Mouse (Mus musculus) midbrain, embryonic 15.5 days (tissue): ENCODE data around the gene Zfp710. TPM values are rescaled to one million over a fixed set of nuclear protein-coding genes. Genes with fewer than 3 reads are reported as not detected.
A peak's percentile ranks its signal among the peaks of the same experiment; 100 is the strongest.

Experiments
- ATAC-seq: fragments of 200-750 bp; cut with Nextera tagmentation; replicated peaks from 2 replicates; pipeline ENCODE4 v1.8.0; 2017; ENCODE audit warnings: moderate TSS enrichment
- H3K27ac ChIP-seq: fragments of 300-500 bp; sonication (generic); 2 replicates; pipeline ENCODE4 v1.5.1; 2015; ENCODE audit warnings: mild to moderate bottlenecking, inconsistent platforms
- H3K27me3 ChIP-seq: fragments of 300-500 bp; sonication (generic); replicated peaks from 2 replicates; pipeline ENCODE4 v1.6.1; 2015; ENCODE audit warnings: inconsistent platforms
- H3K36me3 ChIP-seq: fragments of 300-500 bp; sonication (generic); replicated peaks from 2 replicates; pipeline ENCODE4 v1.6.1; 2015; ENCODE audit warnings: inconsistent platforms
- H3K4me1 ChIP-seq: fragments of 300-500 bp; sonication (generic); 2 replicates; pipeline ENCODE4 v1.6.1; 2015; ENCODE audit warnings: inconsistent platforms
- H3K4me2 ChIP-seq: fragments of 300-500 bp; sonication (generic); 2 replicates; pipeline ENCODE4 v1.6.1; 2015; ENCODE audit warnings: inconsistent platforms, mild to moderate bottlenecking, moderate library complexity
- H3K4me3 ChIP-seq: fragments of 300-500 bp; sonication (generic); 2 replicates; pipeline ENCODE4 v1.5.1; 2015; ENCODE audit warnings: mild to moderate bottlenecking, inconsistent platforms
- H3K9ac ChIP-seq: fragments of 300-500 bp; sonication (generic); 2 replicates; pipeline ENCODE4 v1.6.1; 2015; ENCODE audit warnings: mild to moderate bottlenecking, inconsistent platforms
- H3K9me3 ChIP-seq: fragments of 300-500 bp; sonication (generic); 2 replicates; pipeline ENCODE4 v1.6.1; 2016; ENCODE audit warnings: inconsistent platforms
- WGBS: fragments of 180-500 bp; shearing (Covaris S2); methylation state at CpG from one replicate; pipeline ENCODE4 v1.1.7; 2015; ENCODE audit warnings: mixed read lengths; 5-methylcytosine and 5-hydroxymethylcytosine counted together
- polyA plus RNA-seq: library from polyadenylated mRNA; unstranded; fragments of >200 nt; fragmentation: Nextera tagmentation; extraction: Ambion mirVana; gene quantifications from 2 replicates; pipeline ENCODE4 v1.2.1, GENCODE M21; 2015

Zfp710 gene
- polyA plus RNA-seq, 1 experiment from 2014 or later: 18.0 TPM

DNA sequence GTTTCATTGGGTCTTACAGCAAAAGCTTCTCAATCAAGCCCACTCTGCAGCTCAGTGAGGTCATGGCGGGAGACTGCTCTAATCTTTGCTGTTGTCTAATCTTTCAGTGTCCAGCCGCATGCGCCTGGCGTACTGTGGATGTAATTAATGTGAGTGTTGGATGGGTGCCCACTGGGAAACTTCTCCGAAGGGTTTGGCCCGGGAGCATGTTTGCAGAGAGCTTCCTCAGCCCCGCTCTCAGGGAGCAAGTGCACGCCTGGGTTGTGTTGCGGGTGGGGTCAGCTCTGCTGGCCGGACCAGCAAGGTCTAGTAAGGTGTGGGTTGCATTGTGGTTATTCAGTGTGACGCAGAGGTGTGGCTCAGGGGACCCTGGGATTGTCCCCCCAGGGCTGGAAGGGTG, 27.6 kb downstream of the Zfp710 start:
- ATAC-seq: 0 out of 2 replicates have a peak, but pooled peaks have one; percentile 18
- 53% methylated on average over 11 of the region's 11 CpGs for WGBS

DNA sequence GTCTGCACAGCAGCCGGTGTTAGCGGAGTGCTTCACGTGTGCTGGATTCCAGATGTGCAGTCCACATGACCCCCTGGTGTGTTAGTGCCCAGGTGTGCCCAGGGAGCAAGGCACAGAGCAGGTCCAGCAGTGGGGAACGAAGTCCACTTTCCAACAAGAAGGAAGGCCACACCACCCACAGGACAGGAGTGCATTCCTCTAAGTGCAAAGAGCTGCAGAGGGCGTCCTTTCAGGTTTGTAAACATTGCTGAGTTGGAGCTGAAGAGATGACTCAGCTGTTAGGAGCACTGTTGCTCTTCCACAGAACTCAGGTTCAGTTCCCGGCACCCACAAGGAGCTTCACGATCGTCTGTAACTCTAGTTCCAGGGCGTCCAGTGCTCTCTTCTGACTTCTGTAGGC, 28.5 kb downstream of the Zfp710 start:
- 92% methylated on average over 9 of the region's 9 CpGs for WGBS
- H3K9ac ChIP-seq: no peak overlapping the region
- no peaks in the 10 kb centered on the region for H3K36me3 ChIP-seq
- no peaks in the 10 kb centered on the region for H3K9me3 ChIP-seq
- H3K4me3 ChIP-seq: no peak overlapping the region
- ATAC-seq: no peak
- H3K27me3 ChIP-seq: no peaks in the 10 kb centered on the region
- no peak overlapping the region for H3K27ac ChIP-seq
- H3K4me1 ChIP-seq: peaks cover 23% of the 10 kb centered on the region
- no peak overlapping the region for H3K4me2 ChIP-seq

More for the DNA sequence above, 27.6 kb downstream of the Zfp710 start:
- H3K4me3 ChIP-seq: no peak overlapping the region
- H3K4me2 ChIP-seq: no peak overlapping the region
- H3K36me3 ChIP-seq: no peaks in the 10 kb centered on the region
- H3K4me1 ChIP-seq: peaks cover 19% of the 10 kb centered on the region
- H3K9ac ChIP-seq: no peak overlapping the region
- no peaks in the 10 kb centered on the region for H3K27me3 ChIP-seq
- no peaks in the 10 kb centered on the region for H3K9me3 ChIP-seq
- H3K27ac ChIP-seq: no peak overlapping the region

DNA sequence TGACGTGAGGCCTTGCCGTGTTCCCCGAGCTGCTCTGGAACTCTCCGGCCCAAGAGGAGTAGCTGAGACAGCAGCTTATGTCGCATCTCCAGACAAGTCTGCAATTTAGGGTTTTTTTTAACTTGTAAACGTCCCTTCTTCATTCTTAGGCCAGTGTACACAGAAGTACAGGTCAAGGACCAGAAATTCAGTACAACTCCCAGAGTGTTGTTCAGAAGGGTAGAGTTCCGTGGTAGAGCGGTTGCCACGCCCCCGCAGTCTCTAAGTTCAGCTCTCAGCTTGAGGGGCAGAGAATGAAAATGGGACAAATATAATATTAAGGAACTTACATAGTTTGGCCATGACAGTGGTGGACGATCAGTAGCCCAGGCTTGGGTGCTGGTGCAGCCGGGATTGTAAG, 31.2 kb downstream of the Zfp710 start:
- Histone ChIP-seq H3K4me3 (no peak overlapping the region), H3K4me1 (peaks cover 32% of the 10 kb centered on the region), H3K9me3 (no peaks in the 10 kb centered on the region), H3K4me2 (no peak overlapping the region), H3K27ac (no peak overlapping the region), H3K36me3 (no peaks in the 10 kb centered on the region), H3K9ac (no peak overlapping the region), H3K27me3 (no peaks in the 10 kb centered on the region)
- no peak for ATAC-seq
- 87% methylated on average over 12 of the region's 12 CpGs for WGBS

DNA sequence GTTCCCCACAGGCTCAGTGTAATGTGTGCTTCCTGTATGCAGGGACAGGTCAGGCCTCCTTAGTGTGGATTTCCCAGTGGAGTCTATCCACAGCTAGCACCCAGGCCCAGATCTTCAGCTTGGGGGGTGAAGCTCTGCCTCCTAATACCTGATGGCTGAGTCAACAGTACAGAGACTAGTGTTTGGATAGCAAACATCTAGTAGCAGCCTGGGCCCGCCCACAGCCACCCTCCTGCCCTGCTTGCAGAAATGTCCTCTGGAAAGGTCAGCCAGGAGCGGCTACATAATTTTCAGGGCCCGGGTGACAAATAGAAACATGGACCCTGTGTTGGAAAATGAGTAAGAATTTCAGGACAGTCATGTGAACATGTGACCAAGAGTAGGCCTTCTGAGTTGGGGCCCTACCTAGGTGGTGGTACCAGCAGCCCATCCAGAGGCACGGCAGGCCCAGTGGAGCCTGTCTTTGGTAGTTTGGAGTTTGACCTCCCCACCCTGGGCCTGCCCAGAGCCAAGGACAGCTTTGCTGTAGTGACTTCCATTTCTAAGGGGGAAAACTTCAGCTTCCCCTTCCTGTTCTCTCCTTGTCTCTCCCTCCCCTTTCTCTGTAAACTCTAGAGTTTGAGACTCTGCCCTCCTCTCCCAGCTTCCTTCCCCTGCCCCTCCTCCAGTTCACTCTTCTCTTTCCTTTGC, 32.5 kb downstream of the Zfp710 start:
- H3K9me3 ChIP-seq: no peaks in the 10 kb centered on the region
- ATAC-seq: no peak
- H3K4me1 ChIP-seq: peaks cover 29% of the 10 kb centered on the region
- no peaks in the 10 kb centered on the region for H3K27me3 ChIP-seq
- WGBS: 60% methylated on average over 4 of the region's 4 CpGs
- H3K4me2 ChIP-seq: no peak overlapping the region
- H3K27ac ChIP-seq: peak overlapping the region; percentile 51; the same call in 1 of the 2 replicates
- no peaks in the 10 kb centered on the region for H3K36me3 ChIP-seq
- no peak overlapping the region for H3K9ac ChIP-seq
- no peak overlapping the region for H3K4me3 ChIP-seq

DNA sequence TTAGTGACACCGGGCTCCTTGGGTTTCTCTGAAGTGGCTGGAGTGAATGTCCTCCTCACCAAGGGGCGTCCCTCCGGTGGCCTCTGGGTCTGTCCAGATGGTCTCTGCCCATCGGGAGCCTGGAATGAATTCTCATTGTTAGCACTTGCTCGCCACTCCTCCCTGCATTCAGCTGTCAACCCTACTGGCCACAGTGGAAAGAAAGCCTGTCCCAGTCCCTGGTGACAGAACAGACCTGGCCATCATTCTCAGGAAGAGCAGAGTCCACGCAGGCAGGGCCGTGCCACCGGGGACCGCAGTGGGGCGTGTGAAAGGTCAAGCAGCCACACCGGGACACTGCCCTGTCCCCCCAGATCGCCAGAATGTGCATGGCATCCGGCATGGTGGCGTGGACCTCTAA, 33.2 kb downstream of the Zfp710 start:
- H3K36me3 ChIP-seq: no peaks in the 10 kb centered on the region
- H3K4me3 ChIP-seq: no peak overlapping the region
- no peak for ATAC-seq
- peak overlapping the region; percentile 51; the same call in 1 of the 2 replicates for H3K27ac ChIP-seq
- H3K9me3 ChIP-seq: no peaks in the 10 kb centered on the region
- peaks cover 29% of the 10 kb centered on the region for H3K4me1 ChIP-seq
- no peak overlapping the region for H3K4me2 ChIP-seq
- 16% methylated on average over 14 of the region's 14 CpGs for WGBS
- H3K9ac ChIP-seq: no peak overlapping the region
- H3K27me3 ChIP-seq: no peaks in the 10 kb centered on the region

DNA sequence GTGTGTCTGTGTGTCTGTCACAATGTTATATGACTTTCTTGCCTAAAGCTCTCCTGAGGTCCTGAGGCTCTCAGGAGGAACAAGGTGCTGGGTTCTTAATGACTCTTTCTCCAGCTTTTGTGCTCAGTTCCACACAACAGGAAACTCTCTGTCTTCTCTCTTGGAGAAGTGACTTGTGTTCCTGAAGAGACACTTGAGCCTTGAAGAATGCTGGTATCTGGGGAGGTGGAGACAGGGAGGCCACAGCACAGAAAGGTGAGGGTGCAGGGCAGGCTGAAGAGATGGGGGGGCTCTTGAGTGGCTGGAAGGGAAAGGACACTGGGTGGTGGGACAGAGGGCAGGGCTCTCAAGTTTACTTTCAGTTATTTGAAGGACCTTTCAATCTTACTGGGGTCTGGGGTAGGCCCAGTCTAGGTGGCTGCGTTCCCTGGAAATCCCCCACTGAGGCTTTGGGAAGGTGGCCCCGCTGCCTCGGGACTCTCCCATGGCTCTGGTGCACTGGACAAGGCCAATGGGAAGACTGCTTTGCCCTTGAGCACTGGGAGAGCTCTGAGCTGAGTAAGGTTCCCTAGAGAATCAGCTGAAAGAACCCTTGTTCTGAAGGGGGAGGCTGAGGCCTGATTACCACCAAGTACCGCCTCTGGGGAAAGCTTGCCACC, 33.9 kb downstream of the Zfp710 start:
- 72% methylated on average over 4 of the region's 4 CpGs for WGBS

DNA sequence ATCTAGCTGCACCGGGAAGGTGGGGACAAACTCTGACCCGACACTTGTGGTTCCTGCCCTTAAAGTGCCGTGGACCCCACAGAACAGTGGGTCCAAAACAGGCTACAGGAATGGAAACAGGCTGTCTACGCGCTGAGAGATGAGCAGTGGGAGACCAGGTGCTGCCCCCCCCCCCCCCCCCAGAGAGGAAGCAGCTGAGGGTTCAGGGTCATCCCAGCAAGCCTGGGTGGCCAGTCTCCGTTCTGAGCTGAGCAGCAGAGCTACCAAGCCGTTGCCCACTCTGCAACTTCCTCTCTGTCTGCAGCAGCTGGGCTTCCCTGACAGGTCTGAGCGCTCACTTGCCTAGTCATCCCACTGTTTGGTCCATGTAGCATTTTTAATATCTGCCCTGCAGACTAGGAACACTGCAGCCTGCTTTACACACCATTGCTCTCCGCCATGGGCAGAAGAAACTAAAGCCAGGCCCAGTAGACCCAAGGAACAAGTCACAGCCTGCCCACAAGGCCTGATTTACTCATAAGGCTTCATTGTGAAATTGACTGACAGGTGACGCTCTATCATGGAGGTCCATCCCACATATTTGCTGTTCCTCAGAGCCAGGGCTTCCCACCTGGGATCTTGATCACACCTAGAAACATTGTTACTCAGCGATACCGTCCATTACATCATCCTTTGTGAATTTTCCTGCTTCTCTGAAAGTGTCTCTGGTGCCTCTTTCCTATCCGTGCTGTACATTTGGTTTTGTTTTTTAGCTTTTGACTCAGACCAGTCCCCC, 34.6 kb downstream of the Zfp710 start:
- Histone ChIP-seq H3K9me3 (no peaks in the 10 kb centered on the region), H3K36me3 (no peaks in the 10 kb centered on the region), H3K9ac (no peak overlapping the region), H3K27ac (no peak overlapping the region), H3K4me3 (no peak overlapping the region), H3K27me3 (no peaks in the 10 kb centered on the region), H3K4me1 (peaks cover 42% of the 10 kb centered on the region), H3K4me2 (no peak overlapping the region)
- no peak for ATAC-seq
- 73% methylated on average over 13 of the region's 13 CpGs for WGBS

More for the DNA sequence above, 33.9 kb downstream of the Zfp710 start:
- Histone ChIP-seq H3K27ac (no peak overlapping the region), H3K36me3 (no peaks in the 10 kb centered on the region), H3K27me3 (no peaks in the 10 kb centered on the region), H3K4me2 (no peak overlapping the region), H3K9me3 (no peaks in the 10 kb centered on the region), H3K4me1 (peaks cover 36% of the 10 kb centered on the region), H3K9ac (no peak overlapping the region), H3K4me3 (no peak overlapping the region)
- no peak for ATAC-seq

DNA sequence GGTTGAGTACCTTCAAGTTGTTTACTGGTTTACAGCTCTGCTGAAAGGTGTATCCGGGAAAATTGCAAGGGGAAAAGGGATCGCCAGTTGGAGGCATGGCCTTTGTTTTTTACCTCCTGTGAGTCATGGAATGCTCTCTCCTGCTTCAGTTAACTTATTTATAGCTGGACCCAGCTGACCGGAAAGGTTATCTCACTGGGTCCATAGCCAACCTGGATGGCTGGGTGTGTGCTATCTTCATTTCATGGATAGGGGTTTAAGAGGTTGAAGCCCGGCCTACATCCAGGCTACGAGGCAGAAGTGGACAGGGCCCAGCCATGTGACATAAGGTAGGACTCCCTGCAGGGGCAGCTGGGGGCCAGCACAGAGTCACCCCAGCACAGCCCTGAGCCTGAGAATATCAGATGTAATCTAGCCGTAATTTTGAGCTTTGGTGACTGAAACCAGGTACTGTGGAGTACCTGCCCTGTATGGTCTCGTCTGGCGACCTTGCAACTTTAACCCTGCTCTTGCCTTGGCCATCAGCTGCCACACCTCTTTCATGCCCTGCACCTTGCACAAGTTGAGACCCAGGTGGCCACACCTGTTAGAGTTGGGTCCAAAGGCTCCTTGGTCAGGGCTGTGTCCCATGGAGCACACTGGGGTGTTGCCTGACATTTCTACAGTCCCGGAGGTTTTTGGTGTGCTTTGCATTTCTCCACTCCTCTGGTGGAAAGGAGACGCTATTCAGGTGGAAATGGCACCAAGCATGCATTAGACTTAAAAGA, 35.6 kb downstream of the Zfp710 start:
- H3K4me2 ChIP-seq: no peak overlapping the region
- no peaks in the 10 kb centered on the region for H3K9me3 ChIP-seq
- H3K4me1 ChIP-seq: peaks cover 47% of the 10 kb centered on the region
- no peak for ATAC-seq
- no peaks in the 10 kb centered on the region for H3K36me3 ChIP-seq
- no peak overlapping the region for H3K9ac ChIP-seq
- H3K4me3 ChIP-seq: no peak overlapping the region
- H3K27ac ChIP-seq: no peak overlapping the region
- 88% methylated on average over 10 of the region's 10 CpGs for WGBS
- H3K27me3 ChIP-seq: no peaks in the 10 kb centered on the region

DNA sequence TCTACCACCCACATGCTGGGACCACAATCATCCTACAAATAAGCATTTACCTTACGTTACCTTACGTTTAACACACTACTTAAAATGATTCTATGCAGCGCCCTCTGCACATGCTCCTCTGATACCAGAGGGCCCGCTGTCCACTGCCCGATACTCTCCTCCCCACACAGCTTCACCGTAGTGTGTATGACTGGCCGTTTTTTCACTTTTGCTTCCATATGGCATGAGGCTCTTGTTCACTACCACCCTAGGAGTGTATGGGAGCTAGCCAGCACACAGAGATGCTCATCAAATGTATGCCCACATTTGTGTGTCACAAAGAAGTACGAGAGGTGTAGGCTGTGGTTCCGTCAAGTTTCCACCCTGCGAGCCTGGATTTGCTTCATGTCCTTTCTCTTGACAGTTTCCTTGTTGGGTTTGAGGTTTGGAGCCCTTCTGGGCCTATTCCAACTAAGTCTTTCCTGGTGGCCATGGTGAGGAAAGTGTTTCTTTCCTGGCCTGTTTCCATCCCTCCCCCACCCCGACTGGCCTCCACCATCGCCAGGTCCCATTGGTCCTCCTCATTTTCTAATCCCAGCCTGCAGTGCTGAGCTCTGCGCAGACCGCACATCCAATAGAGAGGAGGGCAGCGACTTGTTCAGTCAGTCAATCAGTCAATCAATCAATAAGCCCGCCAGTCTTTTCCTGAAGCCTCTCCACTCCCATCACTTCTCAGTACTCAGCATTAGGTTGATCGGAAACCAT, 37.6 kb downstream of the Zfp710 start:
- Histone ChIP-seq H3K36me3 (no peaks in the 10 kb centered on the region), H3K4me1 (peaks cover 37% of the 10 kb centered on the region), H3K4me3 (no peak overlapping the region), H3K9me3 (no peaks in the 10 kb centered on the region), H3K4me2 (no peak overlapping the region), H3K27ac (no peak overlapping the region), H3K9ac (no peak overlapping the region), H3K27me3 (no peaks in the 10 kb centered on the region)
- WGBS: 87% methylated on average over 17 of the region's 17 CpGs
- no peak for ATAC-seq

DNA sequence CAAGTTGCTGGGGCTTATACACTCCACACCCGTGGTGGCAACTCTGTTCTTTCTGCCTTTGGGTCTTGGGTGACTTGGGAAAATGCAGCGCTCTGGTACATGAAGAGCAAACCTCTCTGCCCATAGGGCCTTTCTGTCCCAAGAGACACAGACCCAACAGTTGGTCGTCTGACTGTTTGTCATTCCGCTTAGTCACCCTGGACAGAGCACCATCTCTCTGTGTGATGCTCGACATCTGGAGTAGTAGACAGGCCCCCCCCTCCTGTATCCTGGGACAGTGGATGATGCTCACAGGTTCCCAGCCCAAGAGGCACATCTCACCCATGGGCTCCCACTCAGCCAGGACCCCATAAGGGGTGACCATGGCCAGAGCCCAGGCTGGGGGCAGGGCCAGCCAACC, 38.6 kb downstream of the Zfp710 start:
- peaks cover 31% of the 10 kb centered on the region for H3K4me1 ChIP-seq
- ATAC-seq: 0 out of 2 replicates have a peak, but pooled peaks have one; percentile 22

DNA sequence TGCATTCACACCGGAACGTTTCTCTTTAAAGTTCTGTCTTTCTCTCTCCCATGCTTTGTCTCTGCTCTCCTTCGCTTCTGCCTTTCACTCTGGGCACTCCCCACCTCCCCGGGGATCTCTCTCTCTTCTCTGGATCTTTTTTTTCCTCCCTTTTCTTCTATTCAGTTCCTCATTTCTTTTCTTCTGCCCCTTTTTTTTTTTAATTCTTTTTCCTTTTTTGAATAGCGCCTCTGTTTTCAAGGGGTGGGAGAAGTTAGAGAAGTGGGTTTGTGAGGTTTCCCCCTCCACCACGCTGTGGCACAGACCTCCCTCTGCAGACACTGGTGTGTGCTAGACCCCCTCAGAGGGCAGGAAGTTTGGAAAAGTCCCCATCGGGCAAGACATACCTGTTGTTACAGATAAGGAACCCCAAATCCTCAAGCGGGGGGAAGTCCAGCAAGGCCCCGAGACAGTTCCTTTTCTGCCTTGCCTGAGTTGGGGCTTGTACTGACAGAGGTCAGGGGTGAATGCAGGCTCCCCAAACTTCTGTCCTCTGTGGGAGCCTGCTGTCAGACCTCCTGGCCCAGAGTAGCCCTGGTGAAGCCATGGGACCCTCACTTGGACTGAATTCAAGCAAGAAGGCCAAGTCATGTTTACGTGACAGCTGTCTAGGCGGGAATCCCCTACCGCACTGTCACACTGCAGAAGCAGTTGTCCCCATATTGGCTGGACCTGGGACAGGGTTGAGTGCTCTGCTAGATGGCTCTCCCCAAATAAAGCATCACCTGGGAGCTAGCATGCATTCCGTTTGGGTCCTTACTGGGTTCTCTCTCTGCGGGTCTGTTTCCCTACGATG, 39.5 kb downstream of the Zfp710 start:
- Histone ChIP-seq H3K9me3 (no peaks in the 10 kb centered on the region), H3K27ac (peak overlapping the region; percentile 53; the same call in 1 of the 2 replicates), H3K9ac (no peak overlapping the region), H3K36me3 (no peaks in the 10 kb centered on the region), H3K27me3 (no peaks in the 10 kb centered on the region), H3K4me2 (no peak overlapping the region), H3K4me1 (peaks cover 27% of the 10 kb centered on the region), H3K4me3 (no peak overlapping the region)
- WGBS: 47% methylated on average over 15 of the region's 15 CpGs
- ATAC-seq: no peak

More for the DNA sequence above, 38.6 kb downstream of the Zfp710 start:
- Histone ChIP-seq H3K36me3 (no peaks in the 10 kb centered on the region), H3K9me3 (no peaks in the 10 kb centered on the region), H3K9ac (no peak overlapping the region), H3K27me3 (no peaks in the 10 kb centered on the region), H3K4me2 (no peak overlapping the region), H3K4me3 (no peak overlapping the region), H3K27ac (peak overlapping the region; percentile 53; the same call in 1 of the 2 replicates)
- 59% methylated on average over 5 of the region's 5 CpGs for WGBS
